Mouse (Mus musculus): ENCODE measurements around the gene Pik3ca.

DNA sequence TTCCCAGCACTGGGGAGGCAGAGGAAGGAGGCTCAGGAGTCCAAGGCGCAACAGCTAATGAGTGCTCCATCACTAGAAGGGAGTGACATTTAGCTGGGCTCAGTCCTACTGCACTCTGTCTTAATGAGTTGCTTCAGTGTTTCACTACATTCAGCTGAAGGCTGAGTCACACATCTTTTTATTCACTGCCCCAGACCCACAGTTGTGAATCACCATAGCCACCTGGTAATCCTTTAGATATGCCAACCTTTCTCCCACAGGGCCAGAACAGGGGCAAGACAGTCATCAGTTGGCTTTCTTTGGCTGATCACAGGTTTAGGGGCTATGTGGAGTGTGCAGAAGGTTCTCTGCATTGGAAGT, 99.2 kb downstream of the Pik3ca start:
- TF ChIP-seq CTCF (IDR thresholded peaks at IDR 0.05; ENCODE audit: extremely low read depth, insufficient read length, insufficient replicate concordance, low read depth, low read length) (no peak), POLR2A (IDR thresholded peaks at IDR 0.05; ENCODE audit: low read depth, low read length) (no peak)
